Comparison of ENCODE assay signal across 8 mouse cellular contexts in genomic region chr3:115887427-115888309, GRCm38 (mm10). TPM values are rescaled to one million over a fixed set of nuclear protein-coding genes. Genes with fewer than 3 reads are reported as not detected.
DNase-seq lines count a peak whose midpoint lies in the region; ATAC-seq and TF ChIP-seq lines count a peak whose summit lies in the region.

Gene Dph5 (plus strand): TSS chr3:115887837.

- no peak for TF ChIP-seq CTCF in cortical plate, adult 2 months (IDR thresholded peaks at IDR 0.05; ENCODE audit: extremely low read depth, insufficient read depth, low read length)

- peak; percentile 81 for ATAC-seq in activated CD4-positive, CD25-positive, alpha-beta regulatory T cell, adult 4 months
- ATAC-seq in megakaryocyte progenitor cell, adult 5-6 weeks (replicated peaks; ENCODE audit: poor library complexity): peak; percentile 94

- peaks cover 2% of the 10 kb centered on the region; the same call in 1 of the 2 replicates for H3K4me1 ChIP-seq in cortical plate, adult 2 months (ENCODE audit: control insufficient read depth, insufficient read depth, low read length)

- H3K4me3 ChIP-seq in cortical plate, adult 2 months (ENCODE audit: insufficient read depth, low read length): peak within 1 kb of the TSS; percentile 94

- peak within 1 kb of the TSS; percentile 90 for H3K27ac ChIP-seq in cortical plate, adult 2 months (ENCODE audit: insufficient read depth, low read length)

- peak; percentile 89 for TF ChIP-seq POLR2A in cortical plate, adult 2 months (IDR thresholded peaks at IDR 0.05; ENCODE audit: extremely low read depth, insufficient read depth, low read length)

- peak; percentile 64 to 78 for DNase-seq in gastrocnemius, adult 8-10 months (ENCODE audit: low spot score in 2 of 2)
- peak; percentile 94 for DNase-seq in induced T-regulatory cell, adult 2 months (ENCODE audit: low read depth)
- DNase-seq in left cerebral cortex, adult 9 months (ENCODE audit: low spot score in 2 of 2): peak; percentile 79 to 93
- DNase-seq in right cerebral cortex, postnatal 14 days: peak; percentile 86
- DNase-seq in urinary bladder, postnatal 36 days (ENCODE audit: low spot score in 2 of 2): peak; percentile 89 to 91

RNA-seq across cellular contexts. Expression of gene Dph5, which starts in this region (rescaled TPM):
- polyA plus RNA-seq in activated CD4-positive, CD25-positive, alpha-beta regulatory T cell, adult 4 months (2017; shearing (Covaris generic)): 10 to 100 TPM; 59.9 to 65.4 TPM
- 14.2 and 15.0 TPM in 2 replicates for polyA plus RNA-seq in cortical plate, adult 2 months (2012; rRNA removed)
- 1 to 10 TPM; 5.5 to 8.0 (median 7.2) TPM for total RNA-seq in gastrocnemius, adult 8-10 months (2022)
- total RNA-seq in megakaryocyte progenitor cell, adult 5-6 weeks (2015): 34.0 and 51.8 TPM in 2 replicates
- 60.9 and 69.0 TPM in 2 replicates for total RNA-seq in megakaryocyte progenitor cell, adult 5-6 weeks (2017)

Comparison
In these comparisons a context has a peak if more than half of its experiments do, and no peak if none do; other contexts are left out.
1. Peak in every context shown above with its lines: DNase-seq, ATAC-seq, H3K4me3 ChIP-seq and H3K27ac ChIP-seq.